Mouse (Mus musculus) MEL (cell line): ENCODE data around the gene Opa3.

Experiments
- CTCF ChIP-seq, 3 experiments: IDR thresholded peaks in 2 of 3; conservative IDR thresholded peaks in 1 of 3; 2 replicates each; pipeline ENCODE4 v1.5.1; 2011 to 2012; ENCODE audit warnings: low read length in 3 of 3, low read depth in 2 of 3, mild to moderate bottlenecking in 2 of 3, improper control_type of control experiment in 1 of 3, inconsistent platforms in 1 of 3, mixed read lengths in 1 of 3, moderate library complexity in 1 of 3; ENCODE audit not compliant: control insufficient read depth in 1 of 3, insufficient read depth in 1 of 3, poor library complexity in 1 of 3, severe bottlenecking in 1 of 3
- POLR2AphosphoS2 ChIP-seq: IDR thresholded peaks from 2 replicates; pipeline ENCODE4 v1.6.1; 2011; ENCODE audit warnings: low read length, improper control_type of control experiment

GRCm38 (mm10) chr7:19299194-19299593 lies 71.1 kb downstream of the Opa3 start:
- TF ChIP-seq POLR2AphosphoS2 (no peak), CTCF (IDR thresholded peaks at IDR 0.05 in 2 of 3, conservative IDR thresholded peaks at IDR 0.05 in 1 of 3; ENCODE audit: control insufficient read depth in 1 of 3, insufficient read depth in 1 of 3, low read depth in 2 of 3, low read length in 3 of 3, poor library complexity in 1 of 3, severe bottlenecking in 1 of 3) (peak; percentile 45 to 87 (median 75))
